Mouse (Mus musculus): ENCODE measurements at regions not wholly inside any gene's neighbourhood (a gene's known extent, or its start where the extent isn't known, plus 50 kb on each side); places are given as distances from the start of the nearest gene placed in this dataset.

DNA sequence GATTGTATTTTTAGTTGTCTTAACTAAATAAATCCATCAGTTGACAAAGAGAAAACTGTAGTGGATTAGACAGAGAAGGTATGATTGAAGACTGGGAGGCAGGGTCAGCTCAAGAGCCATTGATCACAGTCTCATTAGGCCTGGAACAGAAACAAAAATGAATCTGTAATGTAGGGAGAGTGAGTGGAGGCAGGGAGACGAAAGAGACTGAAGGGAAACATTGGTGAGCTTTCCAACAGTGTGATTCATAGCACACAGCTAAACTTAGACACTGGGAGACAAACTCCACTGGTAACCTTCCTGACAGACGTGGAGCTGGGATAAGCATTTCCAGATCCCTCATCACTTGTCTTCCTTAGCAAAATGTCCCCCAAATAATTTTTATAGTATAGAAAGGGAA, 372.1 kb upstream of the Fam92a start:
- ATAC-seq (replicated peaks; ENCODE audit: low read depth, poor library complexity, severe bottlenecking): no peak

DNA sequence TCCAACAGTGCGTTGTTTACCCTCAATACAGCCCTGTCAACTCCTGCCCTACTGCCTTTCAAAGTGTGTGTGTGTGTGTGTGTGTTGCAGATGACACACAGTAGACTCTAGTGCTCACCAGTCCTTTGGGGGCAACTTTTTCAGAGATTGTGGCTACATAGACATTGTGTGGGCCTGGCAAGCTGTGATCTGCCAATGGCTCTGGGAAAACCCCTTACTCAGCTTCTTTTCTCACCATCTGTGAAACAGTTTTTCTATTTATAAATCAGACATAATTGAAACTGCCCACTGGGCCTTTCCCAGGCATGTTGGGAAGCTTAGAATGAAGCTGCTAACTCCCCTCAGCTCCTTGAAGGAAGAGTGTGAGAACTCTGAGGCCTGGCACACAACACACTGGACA, 369.7 kb upstream of the Fam92a start:
- ATAC-seq (replicated peaks; ENCODE audit: low read depth, poor library complexity, severe bottlenecking): no peak

DNA sequence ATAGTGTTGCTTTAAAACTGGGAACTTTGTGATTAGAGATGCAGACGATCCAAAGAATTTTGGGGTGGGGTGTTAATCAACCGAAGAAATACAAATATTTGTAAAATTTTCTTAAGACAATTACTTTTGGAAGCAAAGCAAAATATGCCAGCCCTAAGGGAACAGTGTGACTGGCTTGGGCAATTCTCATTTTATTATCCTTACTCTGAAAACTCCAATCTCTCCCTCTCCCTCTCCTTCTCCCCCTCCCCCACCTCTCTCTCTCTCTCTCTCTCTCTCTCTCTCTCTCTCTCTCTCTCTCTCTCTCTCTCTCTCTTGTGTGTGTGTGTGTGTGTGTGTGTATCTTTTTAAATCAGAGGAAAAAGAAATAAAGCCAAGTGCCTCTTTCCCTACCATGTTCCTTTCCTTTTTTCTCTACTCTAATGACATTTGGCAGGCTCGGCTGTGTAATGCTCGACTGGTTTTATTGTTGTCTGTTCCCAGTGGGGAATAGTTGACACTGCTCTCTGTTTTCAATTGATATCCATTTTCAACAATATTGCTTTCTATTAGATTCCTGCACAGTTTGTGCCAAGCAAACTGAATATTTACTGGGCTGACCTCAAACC, 367.5 kb upstream of the Fam92a start:
- ATAC-seq (replicated peaks; ENCODE audit: low read depth, poor library complexity, severe bottlenecking): no peak

DNA sequence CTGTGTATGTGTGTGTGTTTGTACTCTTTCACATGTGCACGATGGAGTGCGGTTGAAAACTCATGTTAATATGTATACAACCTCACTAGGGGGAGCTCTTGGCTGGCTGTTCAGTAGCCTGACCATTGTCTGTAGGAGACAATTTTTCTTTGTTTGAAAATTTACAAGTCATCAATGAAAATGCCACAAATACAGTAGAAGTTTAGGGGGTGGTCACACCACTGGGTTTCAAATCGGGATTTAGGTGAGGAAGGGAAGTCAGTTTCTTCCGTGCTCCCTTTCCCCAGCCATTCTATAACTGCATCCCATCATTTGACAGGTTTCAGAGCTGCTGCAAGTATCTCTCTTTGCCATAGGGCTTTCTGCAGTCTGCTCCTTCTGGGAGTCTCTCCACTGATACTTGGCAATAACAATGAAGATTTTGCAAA, 366.9 kb upstream of the Fam92a start:
- ATAC-seq (replicated peaks; ENCODE audit: low read depth, poor library complexity, severe bottlenecking): peak; percentile 73; the same call in 1 of the 2 replicates

GRCm38 (mm10) chr4:12538043-12538442, 366.2 kb upstream of the Fam92a start:
- ATAC-seq (replicated peaks; ENCODE audit: low read depth, poor library complexity, severe bottlenecking): no peak

- no peak for ATAC-seq (replicated peaks; ENCODE audit: low read depth, poor library complexity, severe bottlenecking)
These were observed 362.3 kb upstream of the Fam92a start for GRCm38 (mm10) chr4:12534151-12534550.

DNA sequence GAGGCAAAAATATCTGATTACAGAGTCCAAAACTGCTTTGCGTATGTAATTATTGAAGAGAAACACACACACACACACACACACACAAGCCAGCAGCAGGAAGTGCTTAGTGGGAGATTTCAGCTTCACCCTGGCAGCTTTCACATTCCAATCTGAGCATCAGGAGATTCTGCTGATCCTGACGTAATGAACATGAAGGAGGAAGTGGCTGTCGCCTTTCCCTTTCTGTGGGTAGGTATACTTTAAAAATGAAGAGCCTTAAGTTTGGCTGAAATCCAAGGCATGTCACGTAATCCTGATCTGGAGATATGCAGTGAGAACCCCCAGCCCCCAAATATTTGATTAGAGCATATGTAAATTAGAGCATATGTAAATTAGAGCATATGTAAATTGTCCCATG, 361.1 kb upstream of the Fam92a start:
- ATAC-seq (replicated peaks; ENCODE audit: low read depth, poor library complexity, severe bottlenecking): 0 out of 2 replicates have a peak, but pooled peaks have one; percentile 45

DNA sequence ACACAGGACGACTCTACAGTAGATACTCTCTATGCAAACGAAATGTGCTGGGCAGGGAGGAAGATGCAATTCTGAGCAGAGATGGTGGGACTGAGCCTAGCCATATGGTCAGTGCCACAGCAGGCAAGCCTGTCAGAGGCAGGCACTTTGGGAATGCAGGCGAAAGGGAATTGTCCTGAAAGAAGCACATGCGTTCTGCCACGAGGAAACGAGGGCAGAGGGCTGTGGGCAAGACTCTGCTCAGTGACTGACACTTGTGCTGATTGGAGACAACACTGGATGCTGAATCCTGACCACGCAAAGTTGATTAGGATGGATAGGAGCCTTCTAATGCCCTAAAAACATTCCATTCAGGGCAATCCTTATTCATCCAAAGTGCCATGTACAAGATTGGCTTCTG, 350.5 kb upstream of the Fam92a start:
- ATAC-seq (replicated peaks; ENCODE audit: low read depth, poor library complexity, severe bottlenecking): no peak

- no peak for ATAC-seq (replicated peaks; ENCODE audit: low read depth, poor library complexity, severe bottlenecking)
These were observed 349.4 kb upstream of the Fam92a start for GRCm38 (mm10) chr4:12521246-12521645.

DNA sequence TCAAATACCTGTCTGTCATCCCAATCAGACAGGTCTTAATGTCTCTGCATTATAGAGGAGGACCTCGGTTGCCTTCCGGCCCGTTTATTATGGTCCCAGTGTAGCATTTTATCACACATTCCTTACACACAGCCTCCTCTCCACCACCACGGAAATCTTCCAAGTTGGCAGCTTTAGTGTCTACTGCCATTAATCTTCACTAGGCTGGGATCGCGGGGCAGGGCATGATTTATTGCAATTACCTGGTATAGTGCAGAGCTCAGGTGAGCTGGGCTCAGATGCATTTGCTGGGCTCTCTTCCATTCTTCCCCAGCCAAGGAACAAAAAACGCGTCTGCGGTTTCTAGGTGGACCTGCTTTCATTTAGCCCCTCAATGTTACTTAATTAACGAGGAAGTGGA, 344.7 kb upstream of the Fam92a start:
- no peak for ATAC-seq (replicated peaks; ENCODE audit: low read depth, poor library complexity, severe bottlenecking)

- no peak for ATAC-seq (replicated peaks; ENCODE audit: low read depth, poor library complexity, severe bottlenecking)
These were observed 340.0 kb upstream of the Fam92a start for GRCm38 (mm10) chr4:12511656-12512385.

DNA sequence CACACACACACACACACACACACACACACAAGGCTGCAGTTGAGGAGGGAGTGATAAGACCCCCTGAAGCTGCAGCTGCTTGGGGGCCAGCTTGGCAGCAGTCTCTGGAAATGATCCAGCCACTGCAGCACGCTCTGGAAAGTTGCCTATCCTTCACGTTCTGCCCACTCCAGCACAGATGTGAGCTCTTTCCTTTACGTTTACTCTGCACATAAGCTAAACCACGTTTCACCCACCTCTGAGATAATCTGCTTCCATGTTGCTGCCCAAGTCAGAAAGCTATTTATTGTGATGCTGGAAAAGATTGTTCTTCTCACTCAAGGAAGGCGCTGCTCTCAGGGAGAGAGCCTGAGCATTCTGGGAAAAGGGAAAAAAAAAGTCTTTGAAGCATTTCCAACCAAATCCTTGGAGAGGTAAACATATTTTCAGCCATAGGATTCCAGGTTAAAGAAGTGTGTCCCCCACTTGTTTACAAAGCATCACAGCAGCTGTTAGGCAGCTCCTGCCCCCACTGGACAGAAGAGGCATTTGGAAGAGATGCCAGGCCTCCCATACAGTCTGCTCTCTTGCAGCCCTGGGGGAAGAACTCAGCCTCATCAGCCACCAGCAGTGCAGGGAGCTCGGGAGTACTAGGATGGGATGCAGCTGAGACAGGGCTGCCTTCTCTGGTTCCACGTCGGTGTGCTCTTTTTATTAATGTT, 335.2 kb upstream of the Fam92a start:
- ATAC-seq (replicated peaks; ENCODE audit: low read depth, poor library complexity, severe bottlenecking): no peak

DNA sequence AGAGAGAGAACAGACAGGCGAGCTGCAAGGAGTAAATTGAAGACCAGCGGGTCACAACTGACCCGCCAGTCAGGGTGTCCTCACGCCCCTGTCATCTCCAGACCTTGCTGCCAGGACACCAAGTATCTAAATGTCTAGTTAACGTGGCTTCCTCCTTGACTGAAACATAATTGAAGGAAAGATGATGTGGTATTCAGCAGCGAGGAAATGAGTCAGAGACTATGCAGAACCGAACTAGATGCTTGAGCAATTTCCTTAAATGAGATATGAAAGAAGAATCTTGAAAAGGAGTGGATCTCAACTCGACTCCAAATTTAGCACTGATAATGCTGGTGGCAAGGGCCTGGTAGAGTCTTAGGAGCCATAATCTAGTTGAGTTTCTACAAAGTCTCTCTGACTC, 329.3 kb upstream of the Fam92a start:
- ATAC-seq (replicated peaks; ENCODE audit: low read depth, poor library complexity, severe bottlenecking): no peak

DNA sequence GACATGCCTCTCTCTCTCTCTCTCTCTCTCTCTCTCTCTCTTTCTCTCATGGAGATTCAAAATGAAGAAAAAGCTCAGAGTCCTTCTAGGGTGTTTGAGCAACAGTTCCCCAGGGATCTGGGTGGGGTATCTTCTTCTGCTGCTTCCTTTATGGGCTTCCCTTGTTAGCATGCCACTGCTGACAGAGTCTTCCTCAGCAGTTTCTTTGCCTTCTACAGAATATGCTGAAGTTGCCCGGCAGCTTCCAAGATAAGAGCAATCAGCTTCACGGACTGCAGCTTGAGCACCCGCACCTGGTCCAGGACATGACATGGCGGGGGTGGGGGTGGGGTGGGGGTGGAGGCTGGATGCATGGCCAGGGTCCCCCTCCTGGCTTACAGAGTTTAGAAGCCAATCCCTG, 326.6 kb upstream of the Fam92a start:
- no peak for ATAC-seq (replicated peaks; ENCODE audit: low read depth, poor library complexity, severe bottlenecking)

GRCm38 (mm10) chr4:12492468-12492867, 320.7 kb upstream of the Fam92a start:
- no peak for ATAC-seq (replicated peaks; ENCODE audit: low read depth, poor library complexity, severe bottlenecking)

DNA sequence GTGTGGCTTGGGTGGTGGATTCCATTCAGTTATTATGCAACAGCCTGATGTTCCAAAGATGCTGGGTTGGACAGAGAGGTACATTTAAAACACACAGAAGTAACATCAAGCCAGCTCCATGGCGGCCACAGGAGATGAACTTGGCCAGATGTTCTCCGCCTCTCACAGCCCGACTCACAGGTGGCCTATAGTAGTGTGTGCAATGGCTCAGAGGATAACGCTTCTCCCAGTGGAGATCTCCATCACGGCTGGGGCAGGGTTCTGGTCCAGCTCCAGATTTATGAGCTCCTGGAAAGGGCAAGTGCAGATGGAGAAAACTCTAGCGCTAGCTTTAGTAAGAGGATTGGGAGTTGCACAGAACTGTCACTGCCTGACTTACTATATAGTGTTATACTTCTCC, 319.5 kb upstream of the Fam92a start:
- no peak for ATAC-seq (replicated peaks; ENCODE audit: low read depth, poor library complexity, severe bottlenecking)

- ATAC-seq (replicated peaks; ENCODE audit: low read depth, poor library complexity, severe bottlenecking): no peak
These were observed 318.3 kb upstream of the Fam92a start for GRCm38 (mm10) chr4:12490066-12490465.

DNA sequence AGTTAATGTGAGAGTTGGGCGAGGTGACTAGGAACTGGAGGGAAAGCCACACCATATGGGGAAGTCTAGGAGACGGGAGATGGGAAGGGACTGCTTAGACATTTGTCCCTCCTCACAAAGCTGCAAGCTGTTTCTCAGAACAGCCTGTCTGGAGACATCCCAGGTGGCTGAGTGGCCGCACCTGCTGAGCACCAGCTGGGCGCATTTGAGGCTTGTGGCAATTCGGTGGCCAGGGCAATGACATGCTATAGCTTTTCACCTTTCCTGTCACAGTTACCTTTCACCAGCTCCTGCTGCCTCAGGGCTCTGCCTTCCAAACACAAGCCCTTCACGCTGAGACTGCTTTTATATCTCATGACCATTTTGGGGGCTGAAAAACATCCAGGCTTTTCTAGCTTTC, 317.5 kb upstream of the Fam92a start:
- ATAC-seq (replicated peaks; ENCODE audit: low read depth, poor library complexity, severe bottlenecking): no peak

- no peak for ATAC-seq (replicated peaks; ENCODE audit: low read depth, poor library complexity, severe bottlenecking)
These were observed 309.7 kb upstream of the Fam92a start for GRCm38 (mm10) chr4:12481481-12481880.

DNA sequence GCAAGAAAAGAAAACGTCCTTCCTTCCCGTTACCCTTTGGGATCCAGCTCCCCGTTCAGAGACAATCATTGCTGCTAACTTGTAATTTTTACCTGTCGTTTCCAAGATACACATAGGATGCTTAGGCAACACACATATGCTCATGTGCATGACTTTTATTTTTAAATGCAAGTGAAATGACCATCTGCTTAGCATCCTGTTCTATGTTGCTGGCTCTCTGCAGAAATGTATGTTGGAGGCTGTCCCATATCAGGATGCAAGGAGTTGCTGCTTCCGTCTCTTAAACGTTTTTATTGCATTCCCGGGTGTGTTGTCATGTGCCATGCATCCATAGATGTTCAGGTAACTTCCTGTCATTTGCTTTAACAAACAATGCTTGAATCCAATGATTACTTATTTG, 304.9 kb upstream of the Fam92a start:
- no peak for ATAC-seq (replicated peaks; ENCODE audit: low read depth, poor library complexity, severe bottlenecking)

GRCm38 (mm10) chr4:12474981-12475568, 303.3 kb upstream of the Fam92a start:
- no peak for ATAC-seq (replicated peaks; ENCODE audit: low read depth, poor library complexity, severe bottlenecking)
